Mouse (Mus musculus): ENCODE results near the gene Cdh18. TPM values are rescaled to one million over a fixed set of nuclear protein-coding genes. Genes with fewer than 3 reads are reported as not detected.
"Not testable (repeated sequence)": the region's sequence is repeated elsewhere in the genome, so short reads cannot be mapped to it uniquely, and the experiment has no call there.

Cdh18 gene
- total and polyA plus RNA-seq, 2 experiments from 2014 or later = 0.15 TPM; not detected in 1

DNA sequence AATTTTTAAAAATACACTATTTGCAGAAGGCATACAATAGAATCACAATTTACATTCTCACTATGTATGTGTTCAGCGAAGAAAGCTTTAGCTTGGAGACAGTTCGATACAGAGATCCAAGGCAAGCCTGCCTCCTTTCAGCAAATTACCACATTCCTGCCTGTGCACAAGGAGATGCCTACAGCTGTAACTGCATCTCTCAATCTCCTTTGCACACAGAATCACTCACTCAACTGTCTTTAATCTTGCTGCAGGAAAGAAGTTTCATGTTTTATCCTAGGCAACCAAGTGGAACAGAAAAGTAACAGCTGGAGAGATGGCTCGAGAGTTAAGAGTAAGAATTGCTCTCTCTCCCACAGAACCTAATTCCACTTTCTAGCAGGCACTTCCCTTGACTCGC is 729.6 kb downstream of the Cdh18 start:
- 71% methylated on average over 4 of the region's 4 CpGs for WGBS

GRCm38 (mm10) chr15:23305018-23305417 is 756.2 kb downstream of the Cdh18 start:
- no peak overlapping the region for H3K27ac ChIP-seq (ENCODE audit: low read depth)
- H3K27me3 ChIP-seq (ENCODE audit: control insufficient read depth, insufficient read depth, low read length) = no peaks in the 10 kb centered on the region
- ATAC-seq (ENCODE audit: insufficient read depth, low read depth) = no peak
- no peak for DNase-seq (ENCODE audit: low spot score)
- H3K36me3 ChIP-seq (replicated peaks; ENCODE audit: control insufficient read depth, insufficient read depth, low read length) = no peaks in the 10 kb centered on the region
- H3K4me2 ChIP-seq (ENCODE audit: low read depth, low read length) = no peak overlapping the region
- H3K9me3 ChIP-seq (replicated peaks; ENCODE audit: control insufficient read depth, low read length) = no peaks in the 10 kb centered on the region
- WGBS = 70% methylated on average over 1 of the region's 1 CpGs
- TF ChIP-seq CTCF (IDR thresholded peaks at IDR 0.05; ENCODE audit: low read depth) (no peak), EP300 (IDR thresholded peaks at IDR 0.05; ENCODE audit: low read depth) (no peak)
- H3K4me1 ChIP-seq (ENCODE audit: control insufficient read depth, insufficient read depth) = no peaks in the 10 kb centered on the region
- no peak overlapping the region for H3K4me3 ChIP-seq (ENCODE audit: low read depth, low read length)
- no peak overlapping the region for H3K9ac ChIP-seq (replicated peaks; ENCODE audit: low read depth, low read length)

More for the DNA sequence above, 729.6 kb downstream of the Cdh18 start:
- H3K9ac ChIP-seq (replicated peaks; ENCODE audit: low read depth, low read length) = no peak overlapping the region
- no peaks in the 10 kb centered on the region for H3K4me1 ChIP-seq (ENCODE audit: control insufficient read depth, insufficient read depth)
- no peaks in the 10 kb centered on the region for H3K36me3 ChIP-seq (replicated peaks; ENCODE audit: control insufficient read depth, insufficient read depth, low read length)
- no peak overlapping the region for H3K4me2 ChIP-seq (ENCODE audit: low read depth, low read length)
- ATAC-seq (ENCODE audit: insufficient read depth, low read depth) (no peak), DNase-seq (ENCODE audit: low spot score) (no peak)
- no peak overlapping the region for H3K4me3 ChIP-seq (ENCODE audit: low read depth, low read length)
- no peaks in the 10 kb centered on the region for H3K27me3 ChIP-seq (ENCODE audit: control insufficient read depth, insufficient read depth, low read length)
- H3K27ac ChIP-seq (ENCODE audit: low read depth) = no peak overlapping the region
- TF ChIP-seq EP300 (IDR thresholded peaks at IDR 0.05; ENCODE audit: low read depth) (no peak), CTCF (IDR thresholded peaks at IDR 0.05; ENCODE audit: low read depth) (no peak)
- no peaks in the 10 kb centered on the region for H3K9me3 ChIP-seq (replicated peaks; ENCODE audit: control insufficient read depth, low read length)

DNA sequence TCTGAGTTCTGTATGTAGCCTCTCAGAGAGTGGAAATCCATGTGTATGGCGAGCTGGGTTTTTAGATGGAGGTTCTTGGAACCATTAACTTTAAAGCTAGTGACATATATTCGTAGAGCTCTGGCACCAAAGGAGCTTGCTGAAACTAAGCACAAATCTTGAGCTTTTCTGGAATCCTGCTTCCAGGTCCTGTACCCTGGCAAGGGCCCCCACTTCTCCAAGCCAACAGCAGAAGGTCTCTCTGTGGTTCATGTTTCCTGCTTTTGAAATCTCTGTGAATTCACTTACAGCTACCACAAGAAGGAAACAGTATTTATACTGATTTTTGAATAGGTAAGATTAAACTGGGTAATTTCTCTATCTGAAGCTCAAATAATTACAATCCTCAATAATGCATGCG is 767.9 kb downstream of the Cdh18 start:
- DNase-seq (ENCODE audit: low spot score) (no peak), ATAC-seq (ENCODE audit: insufficient read depth, low read depth) (no peak)
- H3K4me1 ChIP-seq (ENCODE audit: control insufficient read depth, insufficient read depth) = no peaks in the 10 kb centered on the region
- 67% methylated on average over 3 of the region's 3 CpGs for WGBS
- TF ChIP-seq EP300 (IDR thresholded peaks at IDR 0.05; ENCODE audit: low read depth) (no peak), CTCF (IDR thresholded peaks at IDR 0.05; ENCODE audit: low read depth) (no peak)
- no peak overlapping the region for H3K9ac ChIP-seq (replicated peaks; ENCODE audit: low read depth, low read length)
- no peaks in the 10 kb centered on the region for H3K9me3 ChIP-seq (replicated peaks; ENCODE audit: control insufficient read depth, low read length)
- no peaks in the 10 kb centered on the region for H3K36me3 ChIP-seq (replicated peaks; ENCODE audit: control insufficient read depth, insufficient read depth, low read length)
- no peak overlapping the region for H3K4me2 ChIP-seq (ENCODE audit: low read depth, low read length)
- H3K27ac ChIP-seq (ENCODE audit: low read depth) = no peak overlapping the region
- no peaks in the 10 kb centered on the region for H3K27me3 ChIP-seq (ENCODE audit: control insufficient read depth, insufficient read depth, low read length)
- no peak overlapping the region for H3K4me3 ChIP-seq (ENCODE audit: low read depth, low read length)

DNA sequence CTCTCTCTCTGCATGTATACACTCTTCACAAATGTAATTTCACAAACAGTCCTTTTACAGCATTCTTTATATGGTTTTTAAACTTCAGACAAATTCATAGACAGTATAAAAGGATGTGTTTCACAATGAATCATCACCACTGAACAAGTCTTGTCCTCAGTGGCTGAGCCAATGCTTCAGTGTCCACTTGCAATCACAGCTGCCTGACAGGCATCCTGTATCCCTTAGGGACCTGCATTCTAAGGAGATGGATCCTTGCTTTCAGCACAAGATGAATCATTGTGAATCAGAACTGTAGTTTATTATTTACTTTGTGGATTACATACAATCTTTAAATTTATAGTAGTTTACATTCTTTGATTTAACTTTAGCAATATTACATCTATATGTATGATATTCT is 768.6 kb downstream of the Cdh18 start:
- H3K27me3 ChIP-seq (ENCODE audit: control insufficient read depth, insufficient read depth, low read length) = no peaks in the 10 kb centered on the region
- H3K9ac ChIP-seq (replicated peaks; ENCODE audit: low read depth, low read length) = no peak overlapping the region
- TF ChIP-seq CTCF (IDR thresholded peaks at IDR 0.05; ENCODE audit: low read depth) (no peak), EP300 (IDR thresholded peaks at IDR 0.05; ENCODE audit: low read depth) (no peak)

GRCm38 (mm10) chr15:23340338-23340737 is 791.5 kb downstream of the Cdh18 start:
- H3K9me3 ChIP-seq (replicated peaks; ENCODE audit: control insufficient read depth, low read length); H3K9ac ChIP-seq (replicated peaks; ENCODE audit: low read depth, low read length); H3K36me3 ChIP-seq (replicated peaks; ENCODE audit: control insufficient read depth, insufficient read depth, low read length); DNase-seq (ENCODE audit: low spot score); H3K4me1 ChIP-seq (ENCODE audit: control insufficient read depth, insufficient read depth); H3K4me2 ChIP-seq (ENCODE audit: low read depth, low read length); H3K27ac ChIP-seq (ENCODE audit: low read depth); H3K27me3 ChIP-seq (ENCODE audit: control insufficient read depth, insufficient read depth, low read length); ATAC-seq (ENCODE audit: insufficient read depth, low read depth); H3K4me3 ChIP-seq (ENCODE audit: low read depth, low read length): not testable (repeated sequence)
- no CpG with 5 or more reads among the region's 4 CpGs for WGBS

More for the DNA sequence above, 768.6 kb downstream of the Cdh18 start:
- no peak overlapping the region for H3K4me3 ChIP-seq (ENCODE audit: low read depth, low read length)
- H3K4me2 ChIP-seq (ENCODE audit: low read depth, low read length) = no peak overlapping the region
- H3K9me3 ChIP-seq (replicated peaks; ENCODE audit: control insufficient read depth, low read length) = no peaks in the 10 kb centered on the region
- no peaks in the 10 kb centered on the region for H3K4me1 ChIP-seq (ENCODE audit: control insufficient read depth, insufficient read depth)
- no peaks in the 10 kb centered on the region for H3K36me3 ChIP-seq (replicated peaks; ENCODE audit: control insufficient read depth, insufficient read depth, low read length)
- H3K27ac ChIP-seq (ENCODE audit: low read depth) = no peak overlapping the region
- ATAC-seq (ENCODE audit: insufficient read depth, low read depth) = no peak
- DNase-seq (ENCODE audit: low spot score) = no peak

- H3K36me3 ChIP-seq (replicated peaks; ENCODE audit: control insufficient read depth, insufficient read depth, low read length) = no peaks in the 10 kb centered on the region
- DNase-seq (ENCODE audit: low spot score) (no peak), ATAC-seq (ENCODE audit: insufficient read depth, low read depth) (no peak)
- H3K4me2 ChIP-seq (ENCODE audit: low read depth, low read length) = no peak overlapping the region
- no peaks in the 10 kb centered on the region for H3K27me3 ChIP-seq (ENCODE audit: control insufficient read depth, insufficient read depth, low read length)
- TF ChIP-seq CTCF (IDR thresholded peaks at IDR 0.05; ENCODE audit: low read depth) (no peak), EP300 (IDR thresholded peaks at IDR 0.05; ENCODE audit: low read depth) (no peak)
- H3K9me3 ChIP-seq (replicated peaks; ENCODE audit: control insufficient read depth, low read length) = no peaks in the 10 kb centered on the region
- no peak overlapping the region for H3K27ac ChIP-seq (ENCODE audit: low read depth)
- H3K4me1 ChIP-seq (ENCODE audit: control insufficient read depth, insufficient read depth) = no peaks in the 10 kb centered on the region
- H3K9ac ChIP-seq (replicated peaks; ENCODE audit: low read depth, low read length) = no peak overlapping the region
- no peak overlapping the region for H3K4me3 ChIP-seq (ENCODE audit: low read depth, low read length)
- WGBS = 72% methylated on average over 2 of the region's 2 CpGs
Observed at GRCm38 (mm10) chr15:23351078-23351477, 802.3 kb downstream of the Cdh18 start.
